Mouse (Mus musculus): Measurements from ENCODE around the gene Sinhcaf.

Gene Sinhcaf

DNA sequence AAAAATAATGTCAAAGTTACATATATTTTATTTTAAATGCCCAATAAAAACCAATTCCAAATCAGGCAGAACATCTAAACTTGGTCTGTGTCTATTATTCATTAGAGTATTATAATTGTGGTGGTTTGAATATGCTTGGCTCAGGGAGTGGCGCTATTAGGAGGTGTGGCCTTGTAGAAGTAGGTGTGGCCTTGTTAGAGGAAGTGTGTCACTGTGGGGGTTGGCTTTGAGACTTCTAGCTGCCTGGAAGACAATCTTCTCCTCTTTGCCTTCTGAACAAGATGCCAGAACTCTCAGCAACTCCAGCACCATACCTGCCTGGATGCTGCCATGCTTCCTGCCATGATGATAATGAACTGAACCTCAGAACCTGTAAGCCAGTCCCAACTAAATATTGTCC lies 72.4 kb downstream of the Sinhcaf start:
- DNase-seq (ENCODE audit: low read depth, low spot score) = no peak

Measured in retina, postnatal 7 days (tissue).